Mouse (Mus musculus): ENCODE data around the gene Slc12a7. TPM values are rescaled to one million over a fixed set of nuclear protein-coding genes. Genes with fewer than 3 reads are reported as not detected.

Slc12a7 gene
- 52.1 and 53.2 TPM in 2 replicates for polyA plus RNA-seq (2016; fragmentation: Nextera tagmentation; extraction: Ambion mirVana)

GRCm38 (mm10) chr13:73732742-73733700 is at the start of gene Slc12a7:
TSS of gene Slc12a7 (plus strand) at chr13:73733094.
- peak within 1 kb of the TSS; percentile 47 for H3K4me3 ChIP-seq

GRCm38 (mm10) chr13:73683682-73684081 is 49.2 kb upstream of the Slc12a7 start:
- Histone ChIP-seq H3K36me3 (no peaks in the 10 kb centered on the region), H3K27me3 (replicated peaks) (0 out of 2 replicates have a peak, but pooled peaks cover 3% of the 10 kb centered on the region), H3K27ac (ENCODE audit: poor library complexity, severe bottlenecking) (no peak overlapping the region), H3K4me2 (no peak overlapping the region), H3K9me3 (replicated peaks) (no peaks in the 10 kb centered on the region), H3K4me1 (replicated peaks) (no peaks in the 10 kb centered on the region), H3K4me3 (no peak overlapping the region), H3K9ac (no peak overlapping the region)
- 77% methylated on average over 11 of the region's 11 CpGs for WGBS
- no peak for ATAC-seq (ENCODE audit: insufficient number of reproducible peaks, low FRiP score)

More at GRCm38 (mm10) chr13:73732742-73733700, at the start of gene Slc12a7:
- no peaks in the 10 kb centered on the region for H3K36me3 ChIP-seq
- H3K27me3 ChIP-seq (replicated peaks) = peaks cover 31% of the 10 kb centered on the region
- H3K27ac ChIP-seq (ENCODE audit: poor library complexity, severe bottlenecking) = no peak within 1 kb of the TSS
- WGBS = 4% methylated on average over 48 of the region's 48 CpGs
- peak within 1 kb of the TSS; percentile 81 for H3K4me2 ChIP-seq
- peaks cover 22% of the 10 kb centered on the region for H3K4me1 ChIP-seq (replicated peaks)
- H3K9me3 ChIP-seq (replicated peaks) = no peaks in the 10 kb centered on the region
- ATAC-seq (ENCODE audit: insufficient number of reproducible peaks, low FRiP score) = peak; percentile 55
- peak within 1 kb of the TSS; percentile 70 for H3K9ac ChIP-seq

- Histone ChIP-seq H3K9me3 (replicated peaks) (no peaks in the 10 kb centered on the region), H3K27me3 (replicated peaks) (0 out of 2 replicates have a peak, but pooled peaks cover 3% of the 10 kb centered on the region), H3K4me2 (no peak overlapping the region), H3K27ac (ENCODE audit: poor library complexity, severe bottlenecking) (no peak overlapping the region), H3K4me1 (replicated peaks) (no peaks in the 10 kb centered on the region), H3K4me3 (no peak overlapping the region), H3K36me3 (no peaks in the 10 kb centered on the region), H3K9ac (no peak overlapping the region)
- 76% methylated on average over 1 of the region's 1 CpGs for WGBS
- no peak for ATAC-seq (ENCODE audit: insufficient number of reproducible peaks, low FRiP score)
Measured at GRCm38 (mm10) chr13:73684412-73684811, 48.5 kb upstream of the Slc12a7 start.

GRCm38 (mm10) chr13:73685502-73685901 is 47.4 kb upstream of the Slc12a7 start:
- Histone ChIP-seq H3K27ac (ENCODE audit: poor library complexity, severe bottlenecking) (no peak overlapping the region), H3K4me3 (no peak overlapping the region), H3K9me3 (replicated peaks) (no peaks in the 10 kb centered on the region), H3K4me1 (replicated peaks) (no peaks in the 10 kb centered on the region), H3K4me2 (no peak overlapping the region), H3K9ac (no peak overlapping the region), H3K36me3 (no peaks in the 10 kb centered on the region), H3K27me3 (replicated peaks) (no peaks in the 10 kb centered on the region)
- WGBS = 74% methylated on average over 6 of the region's 6 CpGs
- no peak for ATAC-seq (ENCODE audit: insufficient number of reproducible peaks, low FRiP score)

GRCm38 (mm10) chr13:73687601-73688000 is 45.3 kb upstream of the Slc12a7 start:
- no peak overlapping the region for H3K9ac ChIP-seq
- ATAC-seq (ENCODE audit: insufficient number of reproducible peaks, low FRiP score) = no peak
- no peaks in the 10 kb centered on the region for H3K36me3 ChIP-seq
- H3K27ac ChIP-seq (ENCODE audit: poor library complexity, severe bottlenecking) = no peak overlapping the region
- H3K9me3 ChIP-seq (replicated peaks) = no peaks in the 10 kb centered on the region
- WGBS = 62% methylated on average over 3 of the region's 3 CpGs
- H3K4me3 ChIP-seq = no peak overlapping the region
- no peaks in the 10 kb centered on the region for H3K4me1 ChIP-seq (replicated peaks)
- H3K27me3 ChIP-seq (replicated peaks) = peaks cover 5% of the 10 kb centered on the region; the same call in 1 of the 2 replicates
- H3K4me2 ChIP-seq = no peak overlapping the region

GRCm38 (mm10) chr13:73688934-73689333 is 44.0 kb upstream of the Slc12a7 start:
- Histone ChIP-seq H3K9me3 (replicated peaks) (no peaks in the 10 kb centered on the region), H3K9ac (no peak overlapping the region), H3K4me1 (replicated peaks) (no peaks in the 10 kb centered on the region), H3K27ac (ENCODE audit: poor library complexity, severe bottlenecking) (no peak overlapping the region), H3K27me3 (replicated peaks) (peaks cover 5% of the 10 kb centered on the region; the same call in 1 of the 2 replicates), H3K4me3 (no peak overlapping the region), H3K36me3 (no peaks in the 10 kb centered on the region), H3K4me2 (no peak overlapping the region)
- ATAC-seq (ENCODE audit: insufficient number of reproducible peaks, low FRiP score) = no peak
- WGBS = 66% methylated on average over 4 of the region's 4 CpGs

- H3K4me1 ChIP-seq (replicated peaks) = no peaks in the 10 kb centered on the region
- H3K4me3 ChIP-seq = no peak overlapping the region
- peaks cover 5% of the 10 kb centered on the region; the same call in 1 of the 2 replicates for H3K27me3 ChIP-seq (replicated peaks)
- no peak overlapping the region for H3K9ac ChIP-seq
- no peaks in the 10 kb centered on the region for H3K36me3 ChIP-seq
- no peak overlapping the region for H3K4me2 ChIP-seq
- no peaks in the 10 kb centered on the region for H3K9me3 ChIP-seq (replicated peaks)
- ATAC-seq (ENCODE audit: insufficient number of reproducible peaks, low FRiP score) = peak; percentile 74
- 33% methylated on average over 10 of the region's 10 CpGs for WGBS
- H3K27ac ChIP-seq (ENCODE audit: poor library complexity, severe bottlenecking) = no peak overlapping the region
Measured at GRCm38 (mm10) chr13:73692249-73692868, 40.5 kb upstream of the Slc12a7 start.

- no peaks in the 10 kb centered on the region for H3K4me1 ChIP-seq (replicated peaks)
- no peak overlapping the region for H3K4me2 ChIP-seq
- H3K27me3 ChIP-seq (replicated peaks) = peaks cover 5% of the 10 kb centered on the region; the same call in 1 of the 2 replicates
- no peak overlapping the region for H3K4me3 ChIP-seq
- WGBS = 62% methylated on average over 2 of the region's 2 CpGs
- no peaks in the 10 kb centered on the region for H3K9me3 ChIP-seq (replicated peaks)
- no peak overlapping the region for H3K27ac ChIP-seq (ENCODE audit: poor library complexity, severe bottlenecking)
- no peak overlapping the region for H3K9ac ChIP-seq
- no peak for ATAC-seq (ENCODE audit: insufficient number of reproducible peaks, low FRiP score)
- H3K36me3 ChIP-seq = no peaks in the 10 kb centered on the region
Measured at GRCm38 (mm10) chr13:73693333-73693732, 39.6 kb upstream of the Slc12a7 start.

GRCm38 (mm10) chr13:73694972-73695371 is 37.9 kb upstream of the Slc12a7 start:
- Histone ChIP-seq H3K27me3 (replicated peaks) (peaks cover 5% of the 10 kb centered on the region; the same call in 1 of the 2 replicates), H3K9me3 (replicated peaks) (no peaks in the 10 kb centered on the region), H3K9ac (no peak overlapping the region), H3K4me1 (replicated peaks) (no peaks in the 10 kb centered on the region), H3K4me2 (no peak overlapping the region), H3K27ac (ENCODE audit: poor library complexity, severe bottlenecking) (no peak overlapping the region), H3K4me3 (no peak overlapping the region), H3K36me3 (no peaks in the 10 kb centered on the region)
- no peak for ATAC-seq (ENCODE audit: insufficient number of reproducible peaks, low FRiP score)
- 48% methylated on average over 1 of the region's 1 CpGs for WGBS

GRCm38 (mm10) chr13:73696529-73696928 is 36.4 kb upstream of the Slc12a7 start:
- 53% methylated on average over 3 of the region's 3 CpGs for WGBS
- no peak overlapping the region for H3K27ac ChIP-seq (ENCODE audit: poor library complexity, severe bottlenecking)
- no peak overlapping the region for H3K4me3 ChIP-seq
- peaks cover 3% of the 10 kb centered on the region; the same call in 1 of the 2 replicates for H3K27me3 ChIP-seq (replicated peaks)
- no peaks in the 10 kb centered on the region for H3K4me1 ChIP-seq (replicated peaks)
- H3K9ac ChIP-seq = no peak overlapping the region
- no peak for ATAC-seq (ENCODE audit: insufficient number of reproducible peaks, low FRiP score)
- H3K36me3 ChIP-seq = no peaks in the 10 kb centered on the region
- no peaks in the 10 kb centered on the region for H3K9me3 ChIP-seq (replicated peaks)
- no peak overlapping the region for H3K4me2 ChIP-seq

- Histone ChIP-seq H3K4me3 (no peak overlapping the region), H3K27me3 (replicated peaks) (no peaks in the 10 kb centered on the region; the same call in 1 of the 2 replicates), H3K4me1 (replicated peaks) (no peaks in the 10 kb centered on the region), H3K36me3 (no peaks in the 10 kb centered on the region), H3K4me2 (no peak overlapping the region), H3K9me3 (replicated peaks) (no peaks in the 10 kb centered on the region), H3K27ac (ENCODE audit: poor library complexity, severe bottlenecking) (no peak overlapping the region), H3K9ac (no peak overlapping the region)
- WGBS = 86% methylated on average over 6 of the region's 6 CpGs
- ATAC-seq (ENCODE audit: insufficient number of reproducible peaks, low FRiP score) = no peak
Measured at GRCm38 (mm10) chr13:73699714-73700113, 33.2 kb upstream of the Slc12a7 start.

All from heart, embryonic 12.5 days (tissue).